Mouse (Mus musculus): ENCODE data around the gene Lhpp.

DNA sequence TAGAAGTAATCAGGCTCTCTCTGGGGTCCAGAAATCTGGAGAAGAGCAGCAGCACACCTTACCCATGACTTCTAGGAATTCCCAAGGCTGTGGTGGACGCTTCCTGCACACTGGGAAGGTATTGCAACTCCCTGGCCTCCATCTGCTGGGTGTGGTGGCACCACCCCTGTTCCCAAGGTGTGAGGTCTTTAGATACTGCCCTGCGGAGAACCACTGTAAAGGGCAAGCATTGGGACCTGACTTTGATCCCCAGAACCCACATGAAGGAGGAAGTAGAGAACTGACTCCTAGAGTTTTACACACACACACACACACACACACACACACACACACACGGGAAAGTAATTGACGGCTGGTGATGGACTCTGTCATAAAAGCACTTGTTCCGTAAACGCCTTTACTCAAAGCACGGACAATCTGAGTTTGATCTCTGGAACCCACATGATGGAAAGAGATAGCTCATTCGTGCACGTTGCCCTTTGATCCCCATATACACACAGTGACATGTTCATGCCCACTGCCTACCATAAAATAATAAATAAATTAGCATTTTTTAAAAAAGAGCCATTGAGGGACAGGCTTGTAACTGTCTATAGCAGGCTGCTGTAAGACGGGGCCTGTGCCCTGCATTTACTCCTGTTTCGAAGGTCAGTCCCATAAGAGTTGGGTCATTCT lies 34.3 kb downstream of the Lhpp start:
- TF ChIP-seq POLR2A (IDR thresholded peaks at IDR 0.05; ENCODE audit: low read depth, low read length) = no peak
- TF ChIP-seq CTCF (conservative IDR thresholded peaks at IDR 0.05; ENCODE audit: insufficient read depth, insufficient read length, low read depth, low read length) = no peak
